Mouse (Mus musculus) layer of hippocampus, postnatal 10 days (tissue): ENCODE measurements around the gene Gse1. TPM values are rescaled to one million over a fixed set of nuclear protein-coding genes. Genes with fewer than 3 reads are reported as not detected.

ENCODE experiments used
- DNase-seq, 2 experiments: peaks; one replicate each; pipeline ENCODE4 v3.0.0; 2021; ENCODE audit warnings: low spot score in 2 of 2
- total RNA-seq, 2 experiments: library from RNA; stranded (reverse); gene quantifications; 2 replicates each; pipeline ENCODE4 v1.2.3; 2021

Gene Gse1
- total RNA-seq, 2 experiments from 2014 or later = 65.0 to 79.3 TPM

DNA sequence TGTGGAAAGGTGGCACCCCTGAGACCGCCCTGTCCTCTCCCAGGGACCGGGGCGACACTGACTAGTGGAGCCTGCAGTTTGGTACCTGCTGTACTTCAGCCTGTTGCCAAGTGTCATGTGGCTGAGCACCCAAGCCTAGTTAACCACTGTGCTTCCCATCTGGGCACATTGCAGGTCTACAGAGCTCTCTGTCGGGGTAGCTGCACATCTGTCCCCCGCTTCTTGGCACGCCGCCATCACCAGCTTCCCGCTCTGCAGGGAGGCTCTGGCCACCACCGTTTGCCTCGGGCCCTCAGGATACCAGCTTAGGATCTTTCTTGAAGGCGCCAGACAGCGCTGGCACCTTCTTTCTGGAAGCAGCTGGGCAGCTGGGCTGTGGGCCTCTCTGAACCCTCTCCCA, 6.2 kb downstream of the Gse1 start:
- DNase-seq = no peak

DNA sequence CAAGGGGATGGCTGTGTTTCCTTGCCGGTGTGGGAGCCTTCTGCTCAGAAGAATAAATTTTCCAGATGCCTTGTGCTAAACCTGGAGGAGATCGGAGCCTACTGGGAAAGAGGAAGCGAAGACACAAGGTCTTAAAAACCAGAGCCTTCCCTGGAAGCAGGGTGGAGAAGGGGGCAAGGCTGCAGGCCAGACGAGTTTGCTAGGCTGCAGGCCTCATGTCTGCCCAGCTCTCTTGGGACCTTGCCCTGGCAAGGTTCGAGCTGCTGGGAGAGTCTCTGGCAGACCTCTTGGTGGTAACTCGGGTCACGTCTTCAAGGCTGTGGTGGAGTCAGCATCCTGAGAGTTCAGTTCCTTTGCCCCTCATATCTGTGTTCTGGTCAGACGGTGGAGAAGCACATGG, 6.6 kb downstream of the Gse1 start:
- no peak for DNase-seq

DNA sequence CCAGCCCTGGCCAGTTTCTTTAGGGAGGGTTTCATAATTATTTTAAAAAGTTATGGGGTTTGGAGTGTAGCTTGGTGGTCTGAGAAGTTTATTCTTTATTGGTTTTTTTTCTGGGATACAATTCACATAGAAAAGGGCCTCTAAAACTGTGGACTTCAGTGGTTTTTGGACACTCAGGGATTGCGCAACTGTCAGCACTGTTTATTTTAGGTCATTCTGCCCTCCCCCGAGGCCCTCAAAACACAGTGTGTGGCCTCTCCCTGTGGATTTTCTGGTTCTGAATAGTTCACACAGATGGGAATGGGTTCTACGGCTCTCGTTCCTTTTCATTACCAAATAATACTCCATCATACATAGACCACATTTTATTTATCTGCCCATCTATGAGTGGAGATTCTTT, 15.0 kb downstream of the Gse1 start:
- no peak for DNase-seq

DNA sequence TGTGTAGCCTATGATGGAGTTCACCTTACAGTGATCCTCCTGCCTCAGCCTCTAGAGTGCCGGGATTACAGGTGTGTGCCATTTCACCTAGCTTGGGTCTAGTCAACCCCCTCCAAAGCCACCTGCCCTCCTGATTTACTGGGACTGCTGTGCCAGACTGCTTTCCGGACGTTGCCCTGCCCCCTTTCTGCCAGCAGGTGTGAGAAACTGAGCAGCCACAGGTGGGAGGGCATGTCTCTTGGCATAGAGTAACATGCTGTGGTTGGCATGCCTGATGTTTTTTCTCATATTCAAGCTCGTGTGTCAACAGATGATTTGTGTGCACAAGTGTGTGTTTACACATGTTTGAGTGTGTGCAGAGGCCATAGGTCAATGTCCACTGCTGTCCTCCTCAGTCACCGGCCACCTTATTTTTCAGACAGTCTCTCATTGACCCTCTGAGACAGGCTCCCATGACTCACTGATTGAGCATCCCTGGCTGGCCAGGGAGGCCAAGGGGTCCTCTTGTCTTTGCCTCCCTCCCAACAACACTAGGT, 15.7 kb downstream of the Gse1 start:
- no peak for DNase-seq

DNA sequence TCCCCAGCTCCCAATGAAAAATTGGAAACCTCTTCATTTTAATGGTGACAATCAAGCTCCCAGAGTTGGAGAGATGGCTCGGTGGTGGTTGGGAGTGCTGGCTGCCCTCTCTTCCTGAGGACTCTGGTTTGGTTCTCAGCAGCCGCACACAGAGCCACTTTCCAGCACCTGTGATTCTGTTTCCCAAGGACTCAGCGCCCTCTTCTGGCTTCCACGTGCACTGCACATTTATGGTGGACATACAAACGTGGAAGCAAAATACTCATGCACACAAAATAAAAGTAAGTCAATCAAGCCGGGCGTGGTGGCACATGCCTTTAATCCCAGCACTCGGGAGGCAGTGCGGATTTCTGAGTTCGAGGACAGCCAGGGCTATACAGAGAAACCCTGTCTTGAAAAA, 16.3 kb downstream of the Gse1 start:
- DNase-seq = no peak

DNA sequence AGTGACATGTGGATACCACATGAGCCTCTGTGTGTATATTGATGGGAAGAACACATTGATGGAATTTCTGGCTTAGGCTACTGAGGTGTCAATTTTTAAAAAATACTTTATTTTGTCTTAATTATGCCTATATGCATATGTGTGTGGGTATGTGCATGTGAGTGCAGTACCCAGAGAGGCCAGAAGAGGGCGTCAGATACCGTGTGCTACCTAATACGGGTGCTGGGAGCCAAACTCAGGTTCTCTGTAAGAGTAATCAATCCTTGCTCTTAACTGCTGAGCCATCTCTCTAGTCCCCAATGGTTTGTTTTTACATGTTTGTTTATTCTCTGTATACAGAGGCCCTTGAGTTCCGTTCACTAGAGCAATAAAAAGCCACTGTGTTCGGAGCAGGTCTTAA, 19.4 kb downstream of the Gse1 start:
- DNase-seq = no peak

DNA sequence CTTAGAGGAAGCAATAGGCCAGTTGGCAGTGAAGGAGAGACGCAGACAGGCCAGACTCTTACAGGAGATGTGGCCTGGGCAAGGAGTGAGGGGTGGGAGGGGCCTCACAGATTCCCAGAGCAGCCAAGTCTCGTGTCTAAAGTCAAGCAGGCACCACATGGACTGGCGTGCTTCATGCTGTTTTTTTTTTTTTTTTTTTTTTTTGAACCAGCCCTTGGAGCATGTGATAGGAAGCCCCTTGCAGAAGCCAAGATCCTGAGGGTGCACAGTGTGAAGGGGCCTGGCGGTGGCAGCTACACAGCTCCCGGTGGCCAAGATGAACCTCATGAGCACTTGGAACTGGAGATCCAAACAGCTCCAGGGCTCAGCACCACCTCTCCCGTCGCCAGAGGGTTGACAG, 19.8 kb downstream of the Gse1 start:
- peak in 1 of 2 experiments; percentile 21 for DNase-seq

DNA sequence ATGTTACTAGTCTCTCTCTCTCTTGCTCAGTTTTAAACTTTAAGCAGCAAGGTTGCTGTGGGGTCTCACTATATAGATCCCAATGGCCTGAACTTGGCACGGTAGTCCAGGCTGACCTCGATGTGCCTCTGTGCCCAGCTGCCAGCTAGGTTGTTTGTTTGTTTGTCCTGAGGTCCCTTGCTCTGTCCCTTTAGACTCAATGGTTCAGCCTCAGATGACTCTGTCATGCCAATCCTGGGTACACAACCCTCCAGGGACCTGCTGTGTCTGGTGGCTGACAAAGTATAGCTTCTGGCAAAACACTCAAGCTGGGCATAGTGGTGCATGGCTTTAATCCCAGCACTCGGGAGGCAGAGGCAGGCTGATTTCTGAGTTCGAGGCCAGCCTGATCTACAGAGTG, 20.2 kb downstream of the Gse1 start:
- DNase-seq = no peak

DNA sequence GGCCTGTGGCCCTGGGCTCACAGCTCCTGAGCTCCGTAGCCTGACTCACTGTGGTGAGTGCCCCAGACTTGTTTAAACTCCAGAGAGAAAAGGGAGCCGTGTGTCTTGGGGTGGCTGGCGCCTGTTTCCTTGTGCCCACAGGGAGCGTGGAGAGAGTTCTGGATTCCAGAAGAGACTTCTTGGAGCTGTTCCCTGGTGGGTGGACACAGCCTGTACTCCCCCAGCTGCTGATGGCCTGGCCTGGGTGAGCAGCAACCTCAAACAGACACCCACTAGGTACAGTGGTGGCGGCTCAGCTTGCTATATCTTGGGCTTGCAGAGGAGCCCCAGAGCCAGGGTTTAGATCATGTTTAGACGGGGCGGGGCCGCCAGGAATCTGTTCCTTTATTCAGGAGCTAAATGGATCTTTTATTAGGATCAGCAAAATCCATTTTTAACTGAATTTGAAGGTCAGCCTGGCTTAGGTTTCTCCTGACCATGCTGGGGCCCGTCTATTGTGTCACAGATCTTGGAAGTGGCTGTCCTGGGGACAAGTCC, 21.6 kb downstream of the Gse1 start:
- no peak for DNase-seq

DNA sequence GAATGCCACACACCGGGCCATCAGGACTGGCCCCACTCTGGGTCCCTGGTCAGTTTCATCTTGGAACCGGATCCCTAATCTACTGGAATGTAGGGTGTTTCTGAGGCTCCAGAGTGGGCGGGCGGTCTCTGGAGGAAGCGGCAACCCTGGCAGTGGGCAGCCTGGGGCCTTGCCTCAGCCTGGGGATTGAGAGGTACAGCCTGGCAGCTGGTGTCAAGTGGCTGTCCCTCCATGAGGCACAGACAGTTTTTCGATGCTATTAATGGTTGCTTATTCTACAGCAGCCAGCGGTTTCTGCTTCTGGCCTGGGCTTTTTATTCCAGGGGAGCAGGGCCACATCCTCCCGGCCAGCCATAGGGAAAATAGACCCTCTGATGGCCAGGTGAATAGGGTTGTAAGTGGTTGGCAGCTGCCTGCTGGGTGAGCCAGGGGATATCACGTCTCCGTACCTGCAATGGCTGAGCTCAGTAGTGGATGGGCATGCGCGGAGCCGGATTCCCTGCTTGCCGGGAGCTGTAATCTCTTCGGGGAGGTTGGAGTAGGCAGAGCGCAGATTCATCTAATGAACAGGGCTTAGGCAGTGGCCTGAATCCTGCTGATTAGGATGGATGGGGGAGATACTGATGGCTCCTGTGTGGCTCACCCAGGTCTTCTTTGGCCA, 22.6 kb downstream of the Gse1 start:
- no peak for DNase-seq

DNA sequence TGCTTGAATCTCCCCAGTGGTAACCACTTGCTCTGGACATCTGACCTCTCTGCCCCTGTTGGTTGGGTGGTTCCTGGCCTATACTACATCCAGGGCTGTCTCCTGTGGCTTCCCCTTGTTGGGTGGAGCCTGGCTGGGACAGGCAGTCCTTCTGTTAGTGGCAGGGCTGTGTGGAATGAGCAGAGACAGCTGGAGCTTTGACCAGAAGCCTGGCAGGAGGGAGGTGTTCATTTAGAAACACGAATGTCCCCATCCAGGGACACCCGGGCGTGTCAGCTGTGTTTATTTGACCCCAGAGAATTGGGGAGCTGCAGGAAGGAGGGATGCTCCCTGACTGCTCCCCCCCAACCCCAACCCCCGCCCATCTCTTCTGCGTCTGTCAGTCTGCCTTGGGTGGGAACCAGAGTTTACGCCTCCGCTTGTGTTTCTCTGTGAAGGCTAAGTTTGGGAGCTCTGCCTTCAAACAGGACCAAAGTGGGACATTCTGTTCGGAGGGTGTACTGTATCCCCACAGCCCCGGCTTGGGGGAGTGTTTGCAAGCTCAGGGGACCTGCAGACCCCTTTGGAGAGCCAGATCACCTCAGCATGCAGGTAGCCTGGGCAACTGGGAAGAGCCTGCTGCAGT, 23.3 kb downstream of the Gse1 start:
- DNase-seq = peak in 1 of 2 experiments; percentile 38

DNA sequence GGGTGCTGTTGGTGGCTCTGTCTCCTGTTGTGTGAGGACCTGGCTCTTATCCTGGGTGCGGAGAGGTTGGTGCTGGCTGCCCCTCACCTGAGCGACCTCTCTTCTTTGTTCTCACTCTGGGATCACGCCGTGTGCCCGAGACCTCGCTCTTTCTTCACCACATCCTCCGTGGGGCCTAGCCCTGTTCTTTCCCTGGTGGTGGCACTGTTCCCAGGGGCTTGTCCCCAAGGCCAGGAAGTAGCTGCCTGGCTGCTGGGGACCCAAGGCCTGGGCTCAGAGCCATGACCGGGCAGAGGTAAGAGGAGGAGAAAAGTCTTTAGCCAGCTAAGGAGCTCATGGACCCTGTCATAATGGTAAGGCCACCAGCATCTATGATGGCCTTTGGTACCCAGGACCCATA, 25.4 kb downstream of the Gse1 start:
- no peak for DNase-seq

DNA sequence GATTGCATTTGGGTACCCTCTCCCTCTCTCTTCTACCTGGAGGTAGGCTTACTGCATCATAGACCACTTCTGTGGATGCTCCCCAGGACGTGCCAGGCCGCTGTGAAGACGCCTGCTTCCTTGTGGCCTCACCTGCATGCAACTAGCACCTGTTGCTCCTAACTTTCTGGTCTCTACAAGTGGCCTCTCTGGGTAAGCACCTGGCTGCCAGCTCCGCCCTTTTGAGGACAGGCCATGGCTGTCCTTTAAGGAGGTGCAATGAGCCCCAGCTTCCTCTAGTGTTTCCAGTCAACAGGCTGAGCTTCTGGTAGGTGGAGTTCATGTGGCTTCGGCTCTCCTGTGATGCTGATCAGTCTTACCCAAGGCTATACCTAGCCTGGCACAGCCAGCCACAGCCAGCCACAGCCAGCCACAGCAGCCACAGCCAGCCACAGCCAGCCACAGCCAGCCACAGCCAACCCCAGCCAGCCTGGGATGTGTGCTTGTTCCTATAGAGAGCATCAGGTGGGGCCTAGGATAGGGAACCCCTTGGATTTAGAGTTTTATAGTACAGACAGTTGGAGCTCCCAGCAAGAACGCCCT, 27.2 kb downstream of the Gse1 start:
- no peak for DNase-seq

DNA sequence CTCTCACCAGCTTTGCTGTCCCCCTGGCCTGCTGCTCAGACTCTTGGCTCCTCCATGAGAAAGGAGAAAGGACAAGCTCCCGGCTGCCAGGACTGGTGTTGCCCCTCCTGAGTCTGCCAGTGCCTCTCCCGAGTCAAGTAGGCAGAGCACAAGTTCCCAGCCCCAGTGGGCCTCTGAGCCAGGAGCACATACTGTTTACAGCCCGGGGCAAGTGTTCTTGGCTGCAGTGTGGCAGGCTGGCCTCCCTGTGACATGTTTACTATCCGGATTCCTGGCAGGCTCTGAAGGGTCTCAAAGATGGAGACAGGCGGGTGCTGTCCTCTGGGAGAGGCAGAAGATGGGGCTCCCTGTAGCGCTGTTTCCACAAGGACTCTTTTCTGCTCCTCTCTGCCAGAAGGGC, 28.7 kb downstream of the Gse1 start:
- no peak for DNase-seq

DNA sequence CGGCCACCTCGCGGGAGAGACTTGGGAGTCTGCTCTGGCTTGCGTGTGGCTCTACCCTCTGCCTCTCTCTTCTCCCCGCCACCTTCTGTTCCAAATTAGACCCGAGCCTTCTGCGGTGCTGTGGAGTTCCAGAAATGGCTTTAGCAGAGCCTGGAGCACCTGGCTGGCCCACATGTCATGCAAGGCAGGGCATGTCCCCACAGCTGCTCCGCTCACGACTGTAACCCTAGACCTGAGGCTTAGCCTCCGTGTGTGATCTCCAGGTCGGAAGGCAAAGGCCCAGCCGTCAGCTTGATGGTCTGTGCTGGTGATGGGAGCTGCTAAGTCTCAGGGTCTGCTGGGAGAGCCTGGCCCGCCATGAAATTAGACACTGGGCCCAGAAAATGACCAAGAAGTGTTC, 30.9 kb downstream of the Gse1 start:
- DNase-seq = no peak

DNA sequence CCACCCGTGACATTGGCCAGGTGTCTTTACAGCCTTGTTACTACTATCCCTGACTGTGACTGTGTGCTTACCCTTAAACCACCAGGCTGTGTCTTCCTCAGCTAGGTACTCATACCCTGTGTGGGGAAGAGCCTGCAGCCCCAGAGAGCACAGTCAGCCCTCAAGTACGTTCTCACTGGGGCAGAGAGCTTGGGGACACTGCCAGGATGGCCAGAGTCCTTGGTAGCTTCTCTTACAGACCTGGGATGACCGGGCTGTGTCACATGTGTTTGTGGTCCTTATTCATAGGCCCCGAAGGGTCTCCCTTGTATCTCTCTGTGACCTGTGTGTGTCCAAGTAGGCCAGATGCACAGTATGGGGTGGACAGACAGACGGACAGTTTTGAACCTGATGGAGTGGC, 32.4 kb downstream of the Gse1 start:
- no peak for DNase-seq

DNA sequence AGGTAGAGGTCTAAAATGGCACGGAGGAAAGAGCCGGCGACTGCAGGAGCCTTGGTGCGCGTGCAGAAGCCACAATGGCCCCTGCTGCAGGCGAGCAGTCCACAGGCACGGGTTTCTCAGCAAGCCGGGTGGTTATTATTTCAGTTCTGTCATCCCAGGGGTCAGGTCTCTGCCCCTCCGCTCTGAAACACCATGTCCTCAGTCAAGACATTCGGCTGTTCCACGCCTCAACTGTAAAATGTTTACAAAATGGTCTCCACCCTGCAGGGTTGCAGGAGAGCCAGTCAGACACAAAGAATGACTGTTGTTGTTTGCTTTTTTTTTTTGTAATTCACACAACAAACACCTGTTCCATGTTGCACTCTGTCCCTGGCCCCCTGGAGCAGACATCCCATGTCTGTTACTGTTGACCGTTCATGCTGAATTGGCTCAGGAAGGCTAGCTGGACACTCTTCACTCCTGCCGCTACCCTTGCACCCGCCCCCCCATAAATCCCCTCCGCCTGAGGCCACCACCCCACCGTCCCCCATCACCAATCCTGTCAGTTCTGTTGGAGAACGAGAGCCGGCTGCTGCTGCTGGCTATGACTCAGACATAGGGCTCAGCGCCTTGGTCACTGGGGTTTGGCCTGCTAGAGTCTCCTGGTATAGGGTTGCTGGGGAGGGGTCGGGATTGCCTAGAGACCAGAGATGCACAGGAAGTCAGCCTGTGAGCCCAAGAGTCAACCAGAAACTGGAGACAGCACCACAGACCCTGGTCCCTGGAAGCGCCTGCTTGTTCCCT, 33.3 kb downstream of the Gse1 start:
- no peak for DNase-seq

DNA sequence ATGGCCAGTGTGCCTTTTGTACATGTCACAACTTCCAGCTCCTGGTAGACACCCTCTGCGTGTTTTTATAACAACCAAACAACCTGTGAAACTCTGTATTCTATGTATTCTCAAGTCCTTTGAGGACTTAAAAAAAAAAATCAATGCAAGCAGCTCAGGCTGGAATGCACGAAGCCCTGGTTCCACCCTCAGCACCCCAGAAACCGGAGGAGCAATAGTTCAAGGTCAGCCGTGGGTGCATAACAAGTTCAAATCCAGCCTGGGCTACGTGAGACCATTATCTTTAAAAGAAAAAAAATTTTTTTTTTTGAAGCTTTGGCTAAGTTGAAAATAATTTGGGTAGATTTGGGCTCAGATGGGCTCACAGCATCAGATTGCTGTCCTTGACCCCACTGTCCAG, 35.6 kb downstream of the Gse1 start:
- no peak for DNase-seq

DNA sequence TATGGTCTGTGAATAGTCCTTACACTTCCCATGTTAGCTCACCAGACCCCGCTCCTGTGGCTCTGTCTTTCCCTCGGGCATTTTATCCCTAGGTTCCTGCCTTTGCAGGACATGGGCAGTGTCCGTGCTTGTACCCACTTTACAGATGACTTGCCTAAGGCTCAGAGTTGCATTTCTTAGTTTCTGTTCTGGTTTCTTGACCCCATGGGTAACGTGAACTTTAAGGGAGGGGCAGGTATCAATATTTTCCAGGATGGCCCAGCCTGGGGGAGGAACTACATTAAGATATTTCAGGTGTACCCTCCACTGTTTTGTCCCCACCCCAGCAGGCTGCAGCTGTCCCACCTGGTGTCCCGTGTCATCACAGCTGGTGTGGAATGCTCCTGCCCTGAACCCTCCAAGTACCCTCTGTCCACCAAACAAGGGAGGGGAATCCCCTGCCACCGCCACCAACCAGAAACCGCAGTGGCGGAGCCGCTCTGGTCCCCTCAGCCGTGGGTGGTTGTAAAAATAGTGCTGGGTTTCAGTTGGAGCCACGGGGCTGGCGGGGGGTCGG, 36.2 kb downstream of the Gse1 start:
- DNase-seq = no peak

DNA sequence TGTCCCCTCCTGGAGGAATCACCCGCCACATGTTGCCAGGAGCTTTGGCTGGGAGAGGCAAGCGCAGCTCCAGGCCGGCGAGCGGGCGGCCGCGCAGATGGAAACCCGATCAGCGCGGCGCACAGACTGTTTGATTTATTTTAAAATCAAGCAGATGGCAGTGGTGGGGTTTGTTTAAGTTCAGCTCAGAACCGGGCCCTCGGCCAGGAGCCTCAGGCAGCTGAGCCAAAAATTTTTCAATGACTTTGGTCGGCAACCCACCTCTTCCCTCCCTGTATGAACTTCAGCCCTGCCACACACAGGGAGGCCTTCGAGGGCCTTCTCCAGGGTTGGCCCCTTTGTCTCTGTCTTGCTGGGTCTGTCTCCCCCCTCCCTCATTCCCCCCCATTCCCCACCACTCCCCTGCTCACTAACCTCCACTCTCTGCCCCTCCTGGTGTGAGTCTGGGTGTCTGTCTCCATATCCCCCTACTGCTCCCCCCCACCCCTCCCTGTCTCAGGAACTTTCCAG, 36.7 kb downstream of the Gse1 start:
- peak; percentile 75 to 83 for DNase-seq

DNA sequence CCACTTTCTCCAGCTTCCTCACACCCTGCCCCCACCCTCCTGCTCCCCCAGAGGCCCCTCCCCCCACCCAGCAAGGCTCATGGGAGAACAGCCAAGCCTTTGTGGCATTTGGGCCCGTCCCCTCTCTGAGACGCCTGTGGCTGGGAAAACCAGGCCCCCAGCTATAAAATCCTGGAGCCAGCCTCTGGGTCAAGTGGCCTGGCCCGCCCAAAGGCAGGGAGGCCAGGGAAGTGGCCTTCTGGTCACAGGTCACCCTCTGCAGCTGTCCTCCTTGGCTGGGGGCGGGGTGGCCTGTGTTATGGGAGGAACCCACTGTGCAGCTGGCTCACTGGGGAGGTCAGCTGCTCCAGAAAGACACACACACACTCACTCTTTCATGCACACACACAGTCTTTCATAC, 37.2 kb downstream of the Gse1 start:
- DNase-seq = no peak
